Mouse (Mus musculus): Measurements from ENCODE around the gene Tcf7.

Gene Tcf7

DNA sequence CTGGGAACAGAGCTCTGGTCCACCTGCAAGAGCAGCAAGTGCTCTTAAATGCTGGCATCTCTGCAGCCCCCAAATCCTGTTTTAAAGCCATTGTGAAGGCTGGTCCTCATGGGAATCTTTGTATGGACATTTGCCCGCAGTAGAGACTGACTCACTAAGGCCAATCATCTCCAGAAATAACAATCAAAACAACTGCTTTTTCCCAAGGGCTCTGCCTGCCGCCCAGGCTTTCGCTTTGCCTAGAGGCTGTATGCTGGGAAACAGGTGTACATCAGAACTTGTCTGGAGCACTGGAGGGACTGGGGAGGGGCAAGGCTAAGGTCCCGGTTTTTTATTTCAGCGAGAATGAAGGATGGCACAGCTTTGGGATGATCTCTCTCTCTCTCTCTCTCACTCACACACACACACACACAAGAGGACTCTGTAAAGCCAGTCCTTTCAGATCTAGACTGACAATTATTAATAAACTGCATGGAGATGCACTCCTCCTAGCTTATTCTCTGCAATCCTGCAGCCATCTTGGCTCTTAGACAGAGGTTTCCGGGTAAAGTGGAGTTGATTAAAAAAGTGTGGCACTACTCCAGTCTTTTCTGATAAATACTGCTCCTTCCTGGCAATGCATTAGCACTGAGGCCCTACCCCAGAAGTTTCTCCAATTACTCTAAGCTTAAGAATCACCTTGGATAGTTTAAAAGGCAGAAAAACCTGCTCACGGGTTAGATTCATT, 53.9 kb downstream of the Tcf7 start:
- intact Hi-C loops (cut with DNase I), result loop anchor here (10.0 kb wide), 1 partner anchor 414 kb away; no protein-coding TSS in a partner anchor

GRCm38 (mm10) chr11:52227466-52228226, 55.2 kb downstream of the Tcf7 start:
- intact Hi-C loops (cut with DNase I), result loop anchor here (10.0 kb wide), 1 partner anchor 413 kb away; no protein-coding TSS in a partner anchor

GRCm38 (mm10) chr11:52227053-52227452, 55.8 kb downstream of the Tcf7 start:
- intact Hi-C loops (cut with DNase I), result loop anchor here (10.0 kb wide), 1 partner anchor 412 kb away; no protein-coding TSS in a partner anchor

DNA sequence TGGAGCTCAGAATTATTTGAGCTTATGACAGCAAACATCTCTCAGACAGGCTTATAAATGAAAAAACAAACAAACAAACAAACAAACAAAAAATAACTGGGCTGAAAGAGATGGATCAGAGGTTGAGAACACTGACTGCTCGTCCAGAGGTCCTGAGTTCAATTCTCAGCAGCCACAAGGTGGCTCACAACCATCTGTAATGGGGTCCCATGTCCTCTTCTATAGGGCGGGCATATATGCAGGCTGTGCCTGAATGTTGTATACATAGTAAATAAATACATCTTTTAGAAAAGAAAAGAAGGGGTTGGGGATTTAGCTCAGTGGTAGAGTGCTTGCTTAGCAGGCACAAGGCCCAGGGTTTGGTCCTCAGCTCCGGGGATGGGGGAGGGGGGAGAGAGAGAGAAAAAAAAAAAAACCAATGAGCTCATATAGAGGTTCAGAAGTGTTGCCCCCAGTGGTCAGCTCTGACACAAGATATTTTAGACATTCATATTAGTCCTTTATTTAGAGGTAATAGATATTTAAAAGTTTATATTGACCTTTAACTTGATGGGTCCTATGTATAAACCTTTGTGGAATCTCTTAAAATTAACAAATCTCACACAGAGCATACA, 56.7 kb downstream of the Tcf7 start:
- intact Hi-C loops (cut with DNase I), result loop anchor here (10.0 kb wide), 1 partner anchor 411 kb away; no protein-coding TSS in a partner anchor

DNA sequence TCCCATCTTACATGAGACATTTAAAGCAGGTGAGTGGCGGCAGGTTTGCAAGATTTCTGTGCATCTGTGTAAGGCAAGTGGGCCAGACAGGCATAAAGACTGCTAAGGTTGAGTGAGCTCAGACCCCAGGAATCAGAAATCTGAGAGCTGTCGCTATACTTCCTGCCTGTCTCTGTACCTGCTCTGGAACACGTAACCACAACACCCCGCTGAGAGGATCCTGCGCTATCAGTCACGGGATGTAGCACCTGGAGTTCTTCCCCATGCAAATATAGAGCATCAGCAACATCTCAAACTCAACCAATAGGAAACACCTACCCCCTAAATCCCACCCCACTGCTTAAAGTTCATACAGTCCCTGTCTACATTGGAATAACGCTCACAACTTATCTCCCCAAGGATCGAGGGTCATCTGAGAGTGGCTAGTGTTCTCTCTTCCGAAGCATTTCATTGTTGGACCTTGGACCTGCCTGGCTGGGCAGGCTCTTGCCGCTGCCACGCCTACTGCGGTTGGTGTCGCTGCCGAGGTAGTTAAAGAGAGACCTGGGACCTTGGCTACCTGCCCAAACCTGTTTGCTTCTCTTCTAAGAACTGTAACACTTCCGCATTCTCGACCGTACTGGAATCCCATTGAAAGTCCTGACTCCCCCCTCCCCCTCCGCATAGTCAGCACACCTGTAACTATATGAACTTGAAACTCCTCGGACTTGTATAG, 58.7 kb downstream of the Tcf7 start:
- intact Hi-C loops (cut with DNase I), result loop anchor here (2.0 to 10.0 kb wide), 3 partner anchors 82 to 409 kb away; no protein-coding TSS in a partner anchor

DNA sequence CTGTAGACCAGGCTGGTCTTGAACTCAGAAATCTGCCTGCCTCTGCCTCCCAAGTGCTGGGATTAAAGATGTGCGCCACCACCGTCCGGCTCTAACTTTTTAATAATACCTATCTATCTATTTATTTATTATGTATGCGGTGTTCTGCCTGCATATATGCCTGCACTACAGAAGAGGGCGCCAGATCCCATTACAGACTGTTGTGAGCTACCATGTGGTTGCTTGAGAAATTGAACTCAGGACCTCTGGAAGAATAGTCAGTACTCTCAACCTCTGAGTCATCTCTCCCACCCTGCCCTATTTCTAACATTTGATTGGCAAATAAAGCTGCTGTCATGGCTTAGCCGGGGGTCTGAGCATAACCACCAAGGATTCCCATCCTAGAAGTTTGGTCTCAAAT, 59.9 kb downstream of the Tcf7 start:
- intact Hi-C loops (cut with DNase I), result loop anchor here (2.0 to 10.0 kb wide), 3 partner anchors 81 to 408 kb away; no protein-coding TSS in a partner anchor

- intact Hi-C loops (cut with DNase I), result loop anchor here (2.0 to 10.0 kb wide), 3 partner anchors 80 to 407 kb away; no protein-coding TSS in a partner anchor
Observed at GRCm38 (mm10) chr11:52221921-52222320, 60.9 kb downstream of the Tcf7 start.

- intact Hi-C loops (cut with DNase I), result loop anchor here (5.0 to 10.0 kb wide), 2 partner anchors 78 to 405 kb away; no protein-coding TSS in a partner anchor
Observed at GRCm38 (mm10) chr11:52220282-52220681, 62.5 kb downstream of the Tcf7 start.

DNA sequence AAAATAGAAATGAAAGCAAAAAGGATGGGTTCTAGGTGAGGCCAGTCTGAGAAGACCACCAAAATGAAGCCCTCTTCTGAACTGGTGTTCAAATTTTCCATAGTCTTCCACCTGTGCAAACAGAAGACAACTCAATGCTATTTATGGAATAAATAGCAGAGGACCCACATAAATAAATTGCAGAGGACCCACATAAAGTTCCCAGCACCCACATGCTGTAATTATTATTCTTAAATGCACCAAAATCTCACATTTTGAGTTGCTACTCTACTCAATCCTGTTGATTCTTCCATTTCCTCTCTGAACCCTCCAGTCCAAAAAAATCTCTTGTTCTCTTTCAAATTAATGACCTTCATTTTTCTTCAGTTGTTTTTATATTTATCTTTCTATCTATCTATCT, 68.9 kb downstream of the Tcf7 start, which contains the start of gene Olfr1371:
Gene Olfr1371, minus strand, starts transcription at position 101 of the 400 bp plus-strand sequence.
- intact Hi-C loops (cut with DNase I), result no loop called here
